Mouse (Mus musculus) lung, adult 2 months (tissue): ENCODE measurements around the gene Rasa1.

ENCODE experiments used
- CTCF ChIP-seq: fragments of 200-500 bp; IDR thresholded peaks from 2 replicates; pipeline ENCODE4 v1.5.1; 2011; ENCODE audit warnings: mild to moderate bottlenecking, low read length, control low read depth; ENCODE audit not compliant: insufficient read depth
- POLR2A ChIP-seq: fragments of 200-500 bp; IDR thresholded peaks from 2 replicates; pipeline ENCODE4 v1.6.1; 2011; ENCODE audit warnings: low read depth, mild to moderate bottlenecking, control low read depth, low read length, borderline replicate concordance; ENCODE audit errors: extremely low read depth

GRCm38 (mm10) chr13:85310483-85310882 is 21.6 kb upstream of the Rasa1 start:
- TF ChIP-seq CTCF (no peak), POLR2A (no peak)
